Mouse (Mus musculus): ENCODE data around the gene Vnn3.
A peak's percentile ranks its signal among the peaks of the same experiment; 100 is the strongest.

Vnn3 gene

GRCm38 (mm10) chr10:23851228-23851912 is at the start of gene Vnn3:
Vnn3 (plus strand) TSS chr10:23851462.
- DNase-seq (ENCODE audit: low spot score), result no peak

- no peak for DNase-seq (ENCODE audit: low spot score)
These were observed 48.4 kb upstream of the Vnn3 start for GRCm38 (mm10) chr10:23802911-23803310.

- no peak for DNase-seq (ENCODE audit: low spot score)
These were observed 46.6 kb upstream of the Vnn3 start for GRCm38 (mm10) chr10:23804665-23805064.

GRCm38 (mm10) chr10:23806201-23806600 is 45.1 kb upstream of the Vnn3 start:
- no peak for DNase-seq (ENCODE audit: low spot score)

- DNase-seq (ENCODE audit: low spot score), result peak; percentile 89
These were observed 39.4 kb upstream of the Vnn3 start for GRCm38 (mm10) chr10:23811635-23812437.

GRCm38 (mm10) chr10:23812438-23812759 is 38.9 kb upstream of the Vnn3 start:
- DNase-seq (ENCODE audit: low spot score), result no peak

GRCm38 (mm10) chr10:23812852-23813766 is 38.2 kb upstream of the Vnn3 start:
- no peak for DNase-seq (ENCODE audit: low spot score)

- peak; percentile 91 for DNase-seq (ENCODE audit: low spot score)
These were observed 36.1 kb upstream of the Vnn3 start for GRCm38 (mm10) chr10:23815168-23815567.

- no peak for DNase-seq (ENCODE audit: low spot score)
These were observed 35.0 kb upstream of the Vnn3 start for GRCm38 (mm10) chr10:23816241-23816640.

- DNase-seq (ENCODE audit: low spot score), result no peak
These were observed 24.7 kb upstream of the Vnn3 start for GRCm38 (mm10) chr10:23826516-23826915.

- no peak for DNase-seq (ENCODE audit: low spot score)
These were observed 15.0 kb upstream of the Vnn3 start for GRCm38 (mm10) chr10:23836003-23836964.

GRCm38 (mm10) chr10:23837115-23837514 is 14.1 kb upstream of the Vnn3 start:
- no peak for DNase-seq (ENCODE audit: low spot score)

- no peak for DNase-seq (ENCODE audit: low spot score)
These were observed 12.4 kb upstream of the Vnn3 start for GRCm38 (mm10) chr10:23838910-23839309.

GRCm38 (mm10) chr10:23839368-23839767 is 11.9 kb upstream of the Vnn3 start:
- no peak for DNase-seq (ENCODE audit: low spot score)

- no peak for DNase-seq (ENCODE audit: low spot score)
These were observed 10.8 kb upstream of the Vnn3 start for GRCm38 (mm10) chr10:23840496-23840895.

GRCm38 (mm10) chr10:23852096-23852495 is 834 bp downstream of the Vnn3 start:
- DNase-seq (ENCODE audit: low spot score), result no peak

- no peak for DNase-seq (ENCODE audit: low spot score)
These were observed 13.4 kb downstream of the Vnn3 start for GRCm38 (mm10) chr10:23864362-23865312.

- DNase-seq (ENCODE audit: low spot score), result peak; percentile 64
These were observed 29.4 kb downstream of the Vnn3 start for GRCm38 (mm10) chr10:23880695-23881094.

- DNase-seq (ENCODE audit: low spot score), result no peak
These were observed 33.6 kb downstream of the Vnn3 start for GRCm38 (mm10) chr10:23884910-23885309.

- no peak for DNase-seq (ENCODE audit: low spot score)
These were observed 34.8 kb downstream of the Vnn3 start for GRCm38 (mm10) chr10:23886060-23886459.
